Mouse (Mus musculus) forebrain, embryonic 16.5 days (tissue): ENCODE measurements around the gene Pheta2. TPM values are rescaled to one million over a fixed set of nuclear protein-coding genes. Genes with fewer than 3 reads are reported as not detected.
"Not testable (repeated sequence)": the region's sequence is repeated elsewhere in the genome, so short reads cannot be mapped to it uniquely, and the experiment has no call there.

Source experiments
- ATAC-seq: fragments of 200-750 bp; cut with Nextera tagmentation; 2 replicates; pipeline ENCODE4 v1.8.0; 2017; ENCODE audit warnings: mild to moderate bottlenecking, moderate library complexity
- H3K27ac ChIP-seq: fragments of 300-500 bp; sonication (generic); 2 replicates; pipeline ENCODE4 v1.5.1; 2014; ENCODE audit warnings: low read length, control low read depth
- H3K27me3 ChIP-seq: fragments of 300-500 bp; sonication (generic); replicated peaks from 2 replicates; pipeline ENCODE4 v1.6.1; 2014; ENCODE audit warnings: low read length; ENCODE audit not compliant: control insufficient read depth, insufficient read depth
- H3K36me3 ChIP-seq: fragments of 300-500 bp; sonication (generic); 2 replicates; pipeline ENCODE4 v1.6.1; 2014; ENCODE audit not compliant: control insufficient read depth, insufficient read depth
- H3K4me1 ChIP-seq: fragments of 300-500 bp; sonication (generic); replicated peaks from 2 replicates; pipeline ENCODE4 v1.6.1; 2014; ENCODE audit warnings: low read length; ENCODE audit not compliant: control insufficient read depth, insufficient read depth
- H3K4me2 ChIP-seq: fragments of 300-500 bp; sonication (generic); 2 replicates; pipeline ENCODE4 v1.6.1; 2014; ENCODE audit warnings: mild to moderate bottlenecking, low read length, control low read depth
- H3K4me3 ChIP-seq: fragments of 300-500 bp; sonication (generic); replicated peaks from 2 replicates; pipeline ENCODE4 v1.5.1; 2014; ENCODE audit warnings: mild to moderate bottlenecking, low read length, control low read depth
- H3K9ac ChIP-seq: fragments of 300-500 bp; sonication (generic); replicated peaks from 2 replicates; pipeline ENCODE4 v1.6.1; 2014; ENCODE audit warnings: low read depth, low read length, control low read depth
- H3K9me3 ChIP-seq: fragments of 300-500 bp; sonication (generic); 2 replicates; pipeline ENCODE4 v1.6.1; 2016; ENCODE audit warnings: low read length; ENCODE audit not compliant: control insufficient read depth
- WGBS: fragments of 180-500 bp; shearing (Covaris S2); extraction: QIAGEN DNeasy Blood & Tissue Kit; methylation state at CpG from one replicate; pipeline ENCODE4 v1.1.7; 2014; 5-methylcytosine and 5-hydroxymethylcytosine counted together
- microRNA-seq: library from miRNA; unstranded; fragments of <30 nt; microRNA quantifications from one replicate; pipeline ENCODE4, GENCODE M21; 2017
- polyA plus RNA-seq: library from polyadenylated mRNA; unstranded; fragments of >200 nt; fragmentation: Nextera tagmentation; extraction: Ambion mirVana; gene quantifications from 2 replicates; pipeline ENCODE4 v1.2.1, GENCODE M21; 2015

Pheta2 gene
- polyA plus RNA-seq, 1 experiment from 2014 or later: 2.0 TPM

DNA sequence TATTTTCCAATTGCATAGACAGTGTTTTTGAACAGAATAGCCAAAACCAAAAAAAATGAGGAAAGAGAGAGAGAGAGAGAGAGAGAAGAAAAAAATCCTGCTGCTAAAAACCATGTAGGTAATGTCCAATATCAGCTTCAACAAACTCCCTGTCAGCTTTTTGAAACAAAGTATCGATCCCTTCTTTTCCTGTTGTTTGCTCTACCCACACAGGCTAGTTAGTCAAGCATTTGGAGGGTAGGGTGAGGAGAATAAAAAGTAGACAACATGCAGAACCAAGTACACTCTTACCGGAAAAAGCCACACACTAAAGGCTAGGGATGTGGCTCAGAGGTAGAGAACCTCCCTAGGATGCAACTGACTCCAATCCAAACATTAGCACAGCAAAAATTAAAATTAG lies 47.0 kb downstream of the Pheta2 start:
- Histone ChIP-seq H3K4me3 (no peak overlapping the region), H3K27me3 (no peaks in the 10 kb centered on the region), H3K36me3 (no peaks in the 10 kb centered on the region), H3K9ac (no peak overlapping the region), H3K4me2 (no peak overlapping the region), H3K9me3 (no peaks in the 10 kb centered on the region), H3K4me1 (peaks cover 4% of the 10 kb centered on the region), H3K27ac (no peak overlapping the region)
- WGBS: 94% methylated on average over 2 of the region's 2 CpGs
- ATAC-seq: no peak

DNA sequence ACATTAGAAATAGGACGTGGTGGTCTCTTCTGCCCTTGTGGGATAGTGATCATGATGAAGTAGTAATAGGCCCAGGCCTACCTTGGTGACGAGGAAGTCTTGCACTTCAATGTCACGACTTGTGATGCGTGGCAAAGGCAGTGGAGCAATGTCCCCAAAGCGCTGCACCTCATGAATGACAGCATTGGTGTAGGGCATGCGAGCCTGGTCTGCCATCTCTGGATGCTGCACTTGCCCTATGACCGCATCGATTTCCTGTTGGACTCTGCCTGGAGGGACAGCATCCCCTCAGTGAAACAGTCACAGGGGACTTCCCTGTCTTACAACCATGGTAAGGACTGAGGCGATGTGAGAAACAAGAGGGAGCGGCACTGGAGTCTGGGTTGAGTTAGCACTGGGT lies 51.2 kb downstream of the Pheta2 start:
- H3K4me3 ChIP-seq, H3K4me1 ChIP-seq, H3K9me3 ChIP-seq, H3K36me3 ChIP-seq, H3K9ac ChIP-seq, H3K27ac ChIP-seq, ATAC-seq, H3K4me2 ChIP-seq, H3K27me3 ChIP-seq: not testable (repeated sequence)
- WGBS: 93% methylated on average over 10 of the region's 10 CpGs

DNA sequence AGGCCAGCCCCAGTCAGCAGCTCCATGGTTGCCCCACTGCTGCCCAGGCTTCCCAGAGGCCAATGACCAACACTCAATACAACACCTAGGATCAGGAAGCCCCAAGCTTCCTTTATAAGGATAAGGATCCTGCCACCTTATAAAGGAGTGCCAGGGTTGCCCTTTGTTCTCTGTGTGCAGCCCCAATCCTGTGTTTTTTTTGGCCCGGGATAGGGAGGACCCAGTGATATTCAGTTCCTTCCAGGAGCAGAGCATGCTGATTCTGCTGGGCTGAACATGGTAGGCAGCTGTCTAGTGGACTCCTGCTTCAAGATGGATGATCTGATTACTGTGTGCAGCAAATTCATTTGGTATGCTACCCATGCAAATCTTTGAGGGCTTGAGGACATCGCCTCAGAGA lies 55.2 kb downstream of the Pheta2 start, which contains the start of gene Cyp2d11:
Gene Cyp2d11 (minus strand): TSS at position 101 of the 400 bp plus-strand sequence.
- not testable (repeated sequence) for H3K9ac ChIP-seq

More for the DNA sequence above, 55.2 kb downstream of the Pheta2 start, which contains the start of gene Cyp2d11:
- H3K36me3 ChIP-seq, H3K4me3 ChIP-seq, H3K27me3 ChIP-seq, H3K27ac ChIP-seq, H3K9me3 ChIP-seq, H3K4me2 ChIP-seq, H3K4me1 ChIP-seq, ATAC-seq: not testable (repeated sequence)
- 84% methylated on average over 2 of the region's 2 CpGs for WGBS

Small RNA genes within 50 kb of the gene (microRNA-seq; reads per million reads assigned to microRNA genes)
- not detected for gene Mir7684

Other genes starting within 250 kb of the Pheta2 start
- gene Ccdc134, start 211.0 kb upstream of the Pheta2 start, polyA plus RNA-seq: 16.2 and 16.3 TPM in 2 replicates
- gene Srebf2, start 191.8 kb upstream of the Pheta2 start, polyA plus RNA-seq: 229 and 232 TPM in 2 replicates
- 0.66 and 0.70 TPM in 2 replicates for gene Shisa8, start 126.1 kb upstream of the Pheta2 start, polyA plus RNA-seq
- gene Tnfrsf13c, start 114.6 kb upstream of the Pheta2 start, polyA plus RNA-seq: 0.10 and 0.25 TPM in 2 replicates
- gene Cenpm, start 94.2 kb upstream of the Pheta2 start, polyA plus RNA-seq: 29.8 and 34.6 TPM in 2 replicates
- 17.0 and 18.6 TPM in 2 replicates for gene 1500009C09Rik, start 86.5 kb upstream of the Pheta2 start, polyA plus RNA-seq
- 427 TPM in 2 replicates for gene Sept3, start 64.0 kb upstream of the Pheta2 start, polyA plus RNA-seq
- 0.15 TPM in 1 of 2 replicates, not detected in the other for gene Wbp2nl, start 40.0 kb upstream of the Pheta2 start, polyA plus RNA-seq
- 23.4 and 26.1 TPM in 2 replicates for gene Naga, start within 50 bp of the Pheta2 start, polyA plus RNA-seq
- 269 and 282 TPM in 2 replicates for gene Smdt1, start within 50 bp of the Pheta2 start, polyA plus RNA-seq
- 277 and 297 TPM in 2 replicates for gene Ndufa6, start 15.4 kb downstream of the Pheta2 start, polyA plus RNA-seq
- gene Cyp2d22, start 41.3 kb downstream of the Pheta2 start, polyA plus RNA-seq: 1.1 and 1.4 TPM in 2 replicates
- not detected in 2 replicates for gene Cyp2d11, start 55.1 kb downstream of the Pheta2 start, polyA plus RNA-seq
- gene Cyp2d10, start 68.3 kb downstream of the Pheta2 start, polyA plus RNA-seq: not detected in 2 replicates
- not detected in 2 replicates for gene Cyp2d9, start 94.5 kb downstream of the Pheta2 start, polyA plus RNA-seq
- gene Cyp2d12, start 216.1 kb downstream of the Pheta2 start, polyA plus RNA-seq: not detected in 2 replicates